In the genomic region with DNA sequence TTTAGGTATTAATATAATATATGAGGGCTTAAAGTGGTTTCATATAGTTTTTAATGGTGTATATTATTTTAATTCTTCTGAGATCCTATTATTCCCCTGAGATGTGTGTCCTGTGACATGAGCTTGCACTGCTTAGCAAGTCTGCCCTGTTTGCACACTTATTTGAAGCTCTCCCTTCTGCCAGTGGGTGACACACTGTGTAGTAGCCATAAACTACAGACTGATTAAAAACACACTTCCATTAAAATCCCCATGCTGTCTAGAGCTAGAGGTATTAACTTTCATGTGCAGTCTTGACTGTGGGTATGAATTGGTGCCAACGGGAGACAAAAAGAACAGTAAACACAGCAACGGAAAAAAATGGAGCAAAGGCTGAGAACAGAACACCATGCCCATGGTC, we compare ENCODE assay signal across 16 mouse cellular contexts.
"Had no signal": no experiment of that assay in that cellular context is flagged by ENCODE, and none has a peak within 500 bp of the region (broad histone marks: within the 10 kb centered on the region; RNA-seq: fewer than 3 reads in every experiment).

No protein-coding gene starts in this region.

- H3K4me3 ChIP-seq: megakaryocyte, embryonic 14.5 days; midbrain, embryonic 13.5 days; midbrain, embryonic 15.5 days; neural tube, embryonic 13.5 days; stomach, embryonic 15.5 days had no signal

- DNase-seq: lung, adult 18-20 months; lung, embryonic 14.5 days; lung, postnatal 10 days; lung, postnatal 36 days; right cerebral cortex, postnatal 14 days; thymus, adult 2 months; thymus, postnatal 25 days; thymus, postnatal 4 days had no signal

- ATAC-seq: midbrain, embryonic 13.5 days; midbrain, embryonic 15.5 days had no signal

- H3K9ac ChIP-seq: lung, embryonic 14.5 days; midbrain, embryonic 13.5 days; midbrain, embryonic 15.5 days; neural tube, embryonic 13.5 days; stomach, embryonic 15.5 days had no signal

- H3K36me3 ChIP-seq: midbrain, embryonic 13.5 days; midbrain, embryonic 15.5 days; neural tube, embryonic 13.5 days; stomach, embryonic 15.5 days had no signal

- H3K27ac ChIP-seq: macrophage; midbrain, embryonic 13.5 days; midbrain, embryonic 15.5 days; neural tube, embryonic 13.5 days; stomach, embryonic 15.5 days; stomach, postnatal 0 days had no signal

- H3K9me3 ChIP-seq: megakaryocyte, embryonic 14.5 days; midbrain, embryonic 13.5 days; midbrain, embryonic 15.5 days; neural tube, embryonic 13.5 days; stomach, embryonic 15.5 days had no signal

- H3K4me1 ChIP-seq: megakaryocyte, embryonic 14.5 days; midbrain, embryonic 13.5 days; midbrain, embryonic 15.5 days; stomach, embryonic 15.5 days had no signal

- H3K4me2 ChIP-seq: lung, embryonic 14.5 days; midbrain, embryonic 11.5 days; midbrain, embryonic 13.5 days; midbrain, embryonic 15.5 days; neural tube, embryonic 13.5 days; stomach, embryonic 15.5 days had no signal

- H3K27me3 ChIP-seq: megakaryocyte, embryonic 14.5 days; midbrain, embryonic 13.5 days; midbrain, embryonic 15.5 days; neural tube, embryonic 13.5 days; stomach, embryonic 15.5 days had no signal
